Mouse (Mus musculus) gonadal fat pad, adult 2 months (tissue): ENCODE results near the gene Adam1b. TPM values are rescaled to one million over a fixed set of nuclear protein-coding genes. Genes with fewer than 3 reads are reported as not detected.
"Not testable (repeated sequence)": the region's sequence is repeated elsewhere in the genome, so short reads cannot be mapped to it uniquely, and the experiment has no call there.

Experiments
- DNase-seq: peaks from one replicate; pipeline ENCODE4 v3.0.0-alpha.2; 2012; ENCODE audit warnings: low read depth
- polyA plus RNA-seq: library from polyadenylated mRNA; depleted of rRNA; stranded (reverse); fragments of >200 nt; gene quantifications from 2 replicates; pipeline ENCODE4 v1.2.3, GENCODE M21; 2012; rRNA removed

The Adam1b gene
- 0.05 and 0.32 TPM in 2 replicates for polyA plus RNA-seq

DNA sequence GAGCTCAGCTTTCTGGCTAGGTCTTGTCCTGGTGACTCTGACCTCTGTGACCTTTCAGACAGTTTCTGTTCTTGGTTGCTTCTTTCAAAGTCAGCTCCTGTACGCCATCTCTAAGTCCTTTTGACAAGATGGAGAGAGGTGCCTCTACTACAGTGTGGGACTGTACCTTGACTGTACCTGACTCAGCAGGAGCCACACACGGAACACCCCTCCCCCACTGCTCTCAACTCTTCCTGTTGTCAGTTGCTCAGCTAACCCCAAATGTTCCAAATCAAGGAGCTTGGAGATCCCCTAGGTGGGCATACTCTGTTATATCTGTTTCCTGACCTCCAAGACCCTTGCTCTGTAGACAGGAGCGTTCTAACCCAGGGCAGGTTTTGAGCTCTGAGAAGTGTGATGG, at the start of gene Adam1b:
Adam1b (minus strand) TSS at position 205 of the 400 bp plus-strand sequence.
- DNase-seq, result no peak

DNA sequence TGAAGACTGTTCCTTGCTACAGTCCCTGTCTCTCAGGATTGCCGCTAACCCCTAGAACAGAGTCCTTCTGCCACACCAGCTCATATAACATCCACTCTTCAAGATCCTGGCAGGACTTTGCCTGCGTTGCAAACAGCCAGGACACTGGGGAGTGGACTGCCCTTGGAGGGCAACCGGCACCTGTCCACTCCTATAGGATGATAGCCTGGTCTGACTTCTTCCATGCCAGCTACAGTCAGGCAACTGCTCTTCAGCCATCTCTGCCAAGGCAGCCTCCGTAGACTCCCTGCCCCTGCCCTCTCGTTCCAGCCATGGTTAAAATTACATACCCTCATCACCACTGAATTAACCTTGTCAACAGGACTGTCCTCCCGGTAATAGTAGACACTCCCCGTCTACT, 46.0 kb upstream of the Adam1b start:
- DNase-seq, result no peak

- no peak for DNase-seq
These were observed 43.8 kb upstream of the Adam1b start for GRCm38 (mm10) chr5:121547084-121547483.

- DNase-seq, result no peak
These were observed 43.3 kb upstream of the Adam1b start for GRCm38 (mm10) chr5:121546530-121546895.

DNA sequence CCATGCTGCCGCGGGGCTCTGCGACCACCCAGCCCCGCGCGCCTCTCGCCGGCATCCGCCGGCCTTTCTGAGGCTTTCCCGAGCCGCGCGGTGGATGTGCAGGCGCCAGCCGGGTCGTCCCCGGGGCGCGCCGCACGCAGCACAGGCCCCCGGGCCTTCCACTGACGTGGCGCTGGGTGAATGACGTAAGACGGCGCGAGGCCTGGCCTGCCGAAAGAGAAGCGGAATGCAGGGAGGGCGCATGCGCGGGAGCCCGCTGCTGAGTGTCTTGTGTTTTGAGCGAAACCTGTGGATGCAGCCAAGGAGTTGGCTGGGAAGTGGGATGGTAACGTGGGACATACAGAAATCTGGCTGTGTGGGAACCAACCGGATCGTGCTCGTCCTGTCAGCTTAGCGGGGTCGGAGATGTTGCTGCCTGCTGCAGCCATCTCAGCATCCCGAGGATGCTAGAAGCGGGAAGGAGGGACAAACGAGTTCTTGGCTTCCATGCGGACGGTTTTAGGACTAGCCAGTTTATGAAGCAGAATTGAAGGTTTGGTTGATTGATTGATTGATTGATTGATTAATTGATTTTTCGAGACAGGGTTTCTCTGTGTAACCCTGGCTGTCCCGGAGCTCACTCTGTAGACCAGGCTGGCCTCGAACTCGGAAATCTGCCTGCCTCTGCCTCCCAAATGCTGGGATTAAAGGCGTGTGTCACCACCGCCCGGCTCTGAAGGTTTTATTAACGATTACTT, 42.7 kb upstream of the Adam1b start, which contains the start of gene Mapkapk5:
Mapkapk5 (minus strand) TSS at position 113 of the 737 bp plus-strand sequence.
- DNase-seq, result no peak

- no peak for DNase-seq
These were observed 41.9 kb upstream of the Adam1b start, which contains the start of the genes Adam1a and Gm42878 for GRCm38 (mm10) chr5:121544910-121545792. Gene Adam1a (minus strand): TSS chr5:121545482. Gene Gm42878 (minus strand): TSS chr5:121545482.

- no peak for DNase-seq
These were observed 40.1 kb upstream of the Adam1b start for GRCm38 (mm10) chr5:121543370-121543769.

DNA sequence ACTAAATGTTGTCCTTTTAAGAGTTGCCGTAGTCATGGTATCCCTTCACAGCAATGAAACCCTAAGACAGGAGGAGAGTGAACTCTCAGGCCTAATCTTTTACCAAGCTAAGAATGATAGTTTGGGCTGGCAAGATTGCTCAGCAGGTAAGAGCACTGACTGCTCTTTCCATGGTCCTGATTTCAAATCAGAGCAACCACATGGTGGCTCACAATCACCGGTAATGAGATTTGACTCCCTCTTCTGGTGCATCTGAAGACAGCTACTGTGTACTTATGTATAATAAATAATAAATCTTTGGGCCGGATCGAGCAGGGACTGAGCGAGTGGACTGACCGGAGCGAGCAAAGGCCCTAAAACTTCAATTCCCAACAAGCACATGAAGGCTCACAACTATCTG, 38.0 kb upstream of the Adam1b start:
- no peak for DNase-seq

- DNase-seq, result no peak
These were observed 36.8 kb upstream of the Adam1b start for GRCm38 (mm10) chr5:121540066-121540465.

DNA sequence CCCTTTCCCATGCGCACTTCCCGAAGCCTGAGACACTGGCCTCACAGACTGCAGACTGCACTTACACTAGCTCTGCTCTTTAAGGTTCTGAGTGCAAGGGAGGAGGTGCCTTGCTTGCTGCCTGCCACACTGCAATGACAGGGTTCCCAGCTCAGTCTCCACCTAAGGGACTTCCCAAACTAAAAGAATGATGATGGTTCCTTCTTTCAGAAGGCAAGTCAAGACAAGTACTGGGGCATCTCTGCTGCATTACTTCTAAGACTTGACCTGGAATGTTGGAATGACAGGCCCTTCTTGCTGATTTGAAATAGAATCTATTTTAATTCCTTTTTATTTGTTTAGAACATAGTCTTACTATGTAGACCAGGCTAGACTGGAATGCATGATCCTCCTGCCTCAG, 34.4 kb upstream of the Adam1b start:
- DNase-seq, result no peak

- DNase-seq, result no peak
These were observed 33.8 kb upstream of the Adam1b start for GRCm38 (mm10) chr5:121536921-121537555.

DNA sequence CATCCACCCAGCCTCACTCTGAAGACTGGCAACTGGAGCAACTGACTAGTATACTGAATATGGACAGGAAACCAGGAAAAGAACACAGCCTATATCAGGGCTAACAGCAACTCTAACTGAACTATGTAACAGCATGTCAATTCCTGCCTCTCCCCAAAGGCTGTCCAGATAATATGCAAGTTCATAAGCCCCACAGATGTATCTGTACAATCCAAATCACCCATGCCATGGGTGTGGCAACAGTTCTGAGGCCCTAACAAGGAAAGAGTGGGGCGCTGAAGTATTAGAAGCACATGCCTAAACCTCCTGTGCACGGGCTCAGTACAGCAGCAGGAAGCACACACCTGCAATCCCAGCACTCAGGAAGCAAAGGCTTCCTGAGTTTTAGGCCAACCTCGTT, 31.9 kb upstream of the Adam1b start:
- no peak for DNase-seq

DNA sequence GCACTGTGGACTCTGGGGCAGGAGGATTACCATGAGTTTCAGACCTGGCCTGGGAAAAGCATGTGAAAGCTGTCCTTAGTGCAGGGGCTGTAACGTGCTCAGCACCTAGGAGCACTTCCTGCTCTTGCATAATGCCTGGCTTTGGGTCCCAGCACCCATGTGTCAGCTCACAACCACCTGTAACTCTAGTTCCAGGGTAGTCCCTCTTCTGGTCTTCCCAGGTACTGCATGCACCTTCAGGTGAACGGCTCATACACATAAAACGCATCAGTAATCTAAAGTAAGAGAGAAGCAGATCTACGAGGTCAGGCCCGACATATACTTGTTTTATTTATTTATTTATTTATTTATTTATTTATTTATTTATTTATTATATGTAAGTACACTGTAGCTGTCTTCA, 31.3 kb upstream of the Adam1b start:
- no peak for DNase-seq

DNA sequence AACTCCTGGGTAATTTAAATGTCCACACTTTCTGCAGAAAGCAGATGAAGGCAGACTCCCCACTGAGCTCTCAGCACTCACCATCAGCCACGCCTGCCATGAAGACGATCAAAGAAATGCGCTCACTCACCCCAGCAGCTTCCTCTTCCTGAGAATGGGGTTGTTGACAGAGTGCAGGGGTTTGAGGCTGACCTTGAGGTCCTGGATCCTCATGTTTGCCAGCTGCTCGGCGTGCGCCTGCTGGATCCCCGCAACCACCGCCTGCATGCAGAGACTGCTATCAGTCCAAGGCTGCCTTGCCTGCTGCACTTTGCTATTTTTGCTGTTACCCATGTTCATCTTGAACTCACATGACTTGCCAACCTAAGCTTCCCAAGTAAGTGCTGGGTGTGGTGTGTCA, 23.7 kb upstream of the Adam1b start:
- no peak for DNase-seq

DNA sequence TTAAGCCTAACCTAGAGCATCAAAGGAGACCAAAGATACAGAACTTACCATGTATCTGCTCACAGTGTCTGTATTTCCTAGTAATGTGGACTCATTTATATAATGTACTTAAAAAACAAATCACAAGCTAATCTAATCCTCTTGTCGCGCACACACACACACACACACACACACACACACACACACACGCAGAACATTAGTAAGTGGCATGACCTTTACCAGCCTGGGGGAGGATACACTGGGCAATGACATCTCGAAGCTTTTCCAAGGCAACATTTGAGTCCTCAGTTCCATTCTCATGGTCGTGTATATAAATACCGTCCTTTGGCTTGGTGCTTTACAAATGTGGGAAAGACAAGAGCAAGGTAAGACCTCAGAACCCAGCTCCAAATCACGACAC, 23.3 kb upstream of the Adam1b start:
- no peak for DNase-seq

DNA sequence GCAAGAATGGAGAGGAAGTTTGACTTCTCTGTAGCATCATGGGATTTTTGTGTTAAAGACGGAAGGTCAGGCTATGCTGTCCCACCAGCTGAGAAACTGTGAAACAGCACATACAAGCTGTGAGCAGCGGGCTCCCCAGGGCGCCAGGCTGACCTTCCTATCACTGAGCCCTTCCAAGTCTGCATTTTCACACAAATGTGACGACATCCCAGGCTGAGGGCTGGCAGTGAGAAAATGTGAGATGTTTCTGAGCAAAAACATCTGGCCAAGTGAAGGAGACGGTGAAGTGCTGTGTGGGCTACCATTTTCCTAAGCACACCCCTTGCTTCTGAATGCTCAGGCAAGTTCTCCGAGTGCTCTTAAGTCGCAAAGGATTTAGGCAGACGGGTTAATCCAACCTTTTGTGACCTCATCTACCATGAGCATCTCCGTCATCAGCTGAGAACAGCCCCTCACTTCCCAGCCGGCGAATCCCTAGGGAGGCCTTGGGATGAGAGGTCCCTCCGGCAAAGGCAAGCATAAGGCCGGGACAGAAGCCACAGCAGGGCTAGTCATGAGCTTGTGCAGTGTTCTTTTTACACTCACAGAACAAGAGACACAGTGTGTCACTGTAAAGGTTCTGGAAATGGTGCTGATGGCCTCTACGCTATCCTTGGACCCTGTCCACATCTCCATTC, 22.7 kb upstream of the Adam1b start:
- no peak for DNase-seq

- not testable (repeated sequence) for DNase-seq
These were observed 16.5 kb upstream of the Adam1b start for GRCm38 (mm10) chr5:121519758-121520157.

DNA sequence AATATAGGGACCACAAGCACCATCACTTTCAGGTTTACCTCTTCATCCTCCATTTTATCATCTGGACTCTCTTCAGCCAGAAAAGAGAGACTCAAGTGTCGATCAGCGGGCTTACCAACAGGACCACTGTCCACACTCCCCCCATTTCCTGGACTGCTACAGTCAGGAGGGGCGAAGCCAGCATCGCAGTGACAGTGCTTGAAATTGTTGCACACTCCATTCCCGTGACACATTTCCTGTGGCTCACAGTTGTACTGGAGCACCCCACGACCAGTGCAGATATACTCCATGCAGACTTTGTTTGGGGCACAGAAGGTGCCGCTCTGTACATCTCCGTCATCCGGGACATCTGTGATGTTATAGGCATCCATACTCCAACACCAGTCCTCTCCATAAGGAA, 15.7 kb upstream of the Adam1b start:
- no peak for DNase-seq

DNA sequence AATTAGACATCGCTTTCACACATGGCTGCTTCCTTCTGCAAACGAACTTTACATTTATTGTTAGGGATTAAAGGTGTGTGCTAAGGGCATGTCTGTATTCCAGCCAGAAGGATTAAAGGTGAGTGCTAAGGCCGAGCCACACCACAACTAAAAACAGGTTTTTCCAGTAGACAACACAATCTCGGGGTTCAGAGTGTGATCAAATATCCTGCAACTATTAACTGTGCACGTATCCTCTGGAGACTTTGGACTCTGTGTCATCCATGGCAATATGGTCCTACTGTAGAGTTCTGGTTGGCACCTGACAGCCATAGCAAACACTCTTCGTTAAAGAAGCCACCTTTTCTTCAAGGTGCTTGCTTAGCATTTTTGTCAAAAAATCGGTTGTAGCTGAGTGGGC, 6.8 kb upstream of the Adam1b start:
- DNase-seq, result no peak

- DNase-seq, result no peak
These were observed 3.6 kb upstream of the Adam1b start for GRCm38 (mm10) chr5:121506846-121507245.

DNA sequence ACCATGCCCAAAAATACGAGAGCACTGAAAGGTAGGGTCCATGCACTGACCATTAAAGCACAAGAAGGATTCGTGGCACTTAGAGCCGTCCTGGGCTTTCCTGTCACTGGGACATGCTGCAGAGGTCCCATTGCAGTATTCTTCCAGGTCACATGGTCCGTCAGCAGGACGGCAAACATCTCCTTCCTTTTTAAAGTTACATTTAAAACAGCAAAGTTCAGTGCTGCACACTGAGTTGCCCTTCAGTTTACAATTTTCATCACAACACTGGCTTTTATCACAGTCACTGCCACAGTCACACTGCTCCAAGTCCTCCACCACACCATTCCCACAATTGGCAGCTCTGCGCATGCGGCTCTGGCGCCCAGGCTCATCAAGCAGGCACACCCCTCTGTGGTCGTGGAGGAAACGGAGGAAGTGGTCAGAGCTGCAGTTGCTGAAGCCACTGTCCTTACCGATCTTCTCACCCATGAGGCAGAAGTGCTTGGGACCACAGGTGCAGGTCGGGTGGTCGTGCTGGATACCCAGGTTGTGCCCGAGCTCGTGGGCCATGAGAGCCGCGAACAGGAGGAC, 1.7 kb downstream of the Adam1b start:
- DNase-seq, result not testable (repeated sequence)
